Mouse (Mus musculus) adrenal gland, postnatal 25 days (tissue): ENCODE measurements around the gene Ltb4r1. TPM values are rescaled to one million over a fixed set of nuclear protein-coding genes. Genes with fewer than 3 reads are reported as not detected.

ENCODE experiments used
- DNase-seq: peaks from one replicate; pipeline ENCODE4 v3.0.0; 2021; ENCODE audit warnings: mixed read lengths
- long read RNA-seq: library from polyadenylated mRNA; stranded (forward); transcript quantifications from one replicate; pipeline ENCODE4 v2.0.0, GENCODE M21; 2021
- total RNA-seq: library from RNA; stranded (reverse); gene quantifications from 2 replicates; pipeline ENCODE4 v1.2.3, GENCODE M21; 2021

The Ltb4r1 gene
- total RNA-seq: not detected in 2 replicates
- long read RNA-seq: 0 reads

- DNase-seq: no peak
Measured at GRCm38 (mm10) chr14:55765696-55766095, at the start of gene Ltb4r1. Gene Ltb4r1 (plus strand): TSS chr14:55765962.

DNA sequence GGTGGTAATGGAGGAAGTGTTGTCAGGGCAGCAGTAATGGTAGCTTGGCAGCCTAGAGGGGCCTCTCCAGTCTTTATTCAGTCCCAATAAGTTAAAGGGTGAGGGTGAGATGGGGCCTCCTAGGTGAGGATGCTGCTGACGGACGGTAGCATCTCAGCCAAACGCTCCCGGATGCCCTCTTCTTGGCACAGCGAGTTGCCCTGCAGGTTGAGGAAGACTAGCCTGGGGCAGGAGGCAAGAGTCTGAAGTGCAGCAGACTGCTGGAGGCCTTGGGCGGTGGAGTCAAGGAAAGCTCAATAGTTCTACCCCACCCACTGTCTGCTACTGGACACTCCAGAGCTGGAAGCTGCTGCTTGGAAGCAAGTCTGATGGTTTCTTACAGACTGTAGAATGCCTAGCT is 49.5 kb upstream of the Ltb4r1 start:
- DNase-seq: no peak

GRCm38 (mm10) chr14:55716884-55717283 is 48.9 kb upstream of the Ltb4r1 start:
- DNase-seq: no peak

- no peak for DNase-seq
Measured at GRCm38 (mm10) chr14:55719737-55720136, 46.0 kb upstream of the Ltb4r1 start.

DNA sequence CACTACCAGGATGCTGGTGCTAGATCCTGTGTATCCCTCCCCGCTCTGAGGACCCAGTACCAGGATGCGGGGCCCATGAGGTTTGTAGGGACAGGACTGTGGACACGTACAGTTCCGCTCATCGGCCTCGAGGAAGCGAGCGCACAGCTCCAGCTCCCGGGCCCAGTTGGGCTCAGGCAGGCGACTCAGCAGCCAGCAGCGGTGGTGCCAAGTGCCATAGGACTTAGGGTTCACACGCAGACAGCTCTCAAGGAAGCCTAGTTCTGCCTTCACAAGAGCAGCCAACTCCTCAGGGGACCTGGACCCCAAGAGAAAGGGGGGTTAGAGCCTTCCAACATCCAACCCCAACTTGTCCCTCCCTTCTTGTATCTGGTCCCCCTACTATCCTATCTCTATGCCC is 45.1 kb upstream of the Ltb4r1 start:
- DNase-seq: no peak

GRCm38 (mm10) chr14:55721076-55721475 is 44.7 kb upstream of the Ltb4r1 start:
- no peak for DNase-seq

GRCm38 (mm10) chr14:55721700-55722437 is 43.9 kb upstream of the Ltb4r1 start, which contains the start of gene Rabggta:
Gene Rabggta (minus strand): TSS chr14:55722263.
- peak; percentile 92 for DNase-seq

GRCm38 (mm10) chr14:55722438-55722945 is 43.3 kb upstream of the Ltb4r1 start:
- DNase-seq: no peak

- DNase-seq: no peak
Measured at GRCm38 (mm10) chr14:55723433-55723832, 42.3 kb upstream of the Ltb4r1 start.

DNA sequence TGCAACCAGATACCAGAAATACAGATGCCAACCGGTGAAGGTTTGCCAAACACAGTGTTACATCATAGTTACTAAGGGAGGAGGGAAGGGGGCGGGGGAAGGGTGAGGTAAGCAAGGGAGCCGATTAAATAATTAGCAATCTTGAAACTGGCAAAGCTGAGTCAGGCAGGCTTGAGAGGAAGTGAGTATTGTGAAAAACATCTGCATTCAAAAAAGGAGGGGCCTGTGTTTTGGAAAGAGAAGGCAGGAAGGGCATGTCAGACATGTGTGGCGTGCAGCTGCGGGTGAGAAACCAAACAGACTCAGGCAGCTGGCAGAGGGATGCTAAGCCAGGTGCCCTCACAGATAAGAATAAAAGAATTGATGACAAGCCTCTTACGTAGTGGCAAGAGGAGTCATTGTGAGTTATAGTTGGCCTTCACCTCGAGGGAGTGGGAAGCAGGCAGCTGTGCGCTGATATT is 41.3 kb upstream of the Ltb4r1 start:
- DNase-seq: peak; percentile 44

DNA sequence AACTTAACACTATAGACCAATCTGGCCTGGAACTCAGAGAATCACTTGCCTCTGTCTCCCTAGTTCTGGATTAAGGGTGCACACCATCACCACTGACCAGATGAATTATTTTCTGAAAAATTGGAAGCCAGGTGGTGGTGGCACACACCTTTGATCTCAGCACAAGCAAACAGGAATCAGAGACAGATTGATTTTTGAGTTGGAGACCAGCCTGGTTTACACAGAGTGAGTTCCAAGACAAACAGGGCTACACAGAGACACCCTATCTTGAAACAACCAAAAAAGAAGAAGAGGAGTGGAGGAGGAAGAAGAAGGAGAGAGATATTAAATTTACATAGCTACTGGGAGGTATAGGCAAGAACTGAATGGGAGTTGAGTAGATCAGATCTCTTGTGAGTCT is 39.5 kb upstream of the Ltb4r1 start:
- no peak for DNase-seq

DNA sequence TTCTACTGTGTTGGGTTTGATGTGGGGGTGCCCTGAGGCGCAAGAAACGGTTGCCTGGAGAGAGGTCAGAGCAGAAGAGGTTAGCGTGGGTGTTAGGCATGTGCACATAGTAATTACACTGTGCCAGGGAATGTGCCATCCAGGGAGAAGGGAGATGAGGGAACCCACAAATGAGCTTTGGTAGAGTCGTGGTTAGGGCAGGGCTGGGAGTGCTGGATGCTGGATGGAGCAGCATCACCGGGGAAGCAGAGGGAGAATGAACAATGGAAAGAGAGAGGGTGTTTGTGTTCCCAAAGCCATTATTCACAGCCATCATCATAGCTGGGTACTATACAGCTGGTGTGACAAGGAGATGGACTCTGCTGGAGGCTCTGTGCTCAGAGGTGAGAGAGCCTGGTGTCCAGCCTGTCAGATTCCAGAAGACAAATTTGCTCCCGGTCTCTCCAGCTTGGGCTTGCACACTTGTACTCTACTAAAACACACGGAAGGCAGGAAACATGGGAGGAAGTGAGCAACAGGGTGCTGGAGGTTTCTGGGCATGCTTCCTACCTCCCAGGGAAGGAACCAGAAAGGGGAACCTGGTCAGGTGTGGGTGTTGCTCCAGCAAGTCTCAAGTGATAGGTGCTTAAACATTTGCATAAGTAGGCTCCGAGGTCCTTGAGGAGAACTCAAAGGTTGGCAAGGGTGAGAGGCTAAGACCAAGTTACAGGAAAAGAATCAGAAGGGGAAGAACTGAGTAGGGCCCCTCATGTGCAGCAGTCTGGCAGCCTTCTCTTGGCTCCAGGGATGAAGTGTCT is 37.7 kb upstream of the Ltb4r1 start:
- no peak for DNase-seq

DNA sequence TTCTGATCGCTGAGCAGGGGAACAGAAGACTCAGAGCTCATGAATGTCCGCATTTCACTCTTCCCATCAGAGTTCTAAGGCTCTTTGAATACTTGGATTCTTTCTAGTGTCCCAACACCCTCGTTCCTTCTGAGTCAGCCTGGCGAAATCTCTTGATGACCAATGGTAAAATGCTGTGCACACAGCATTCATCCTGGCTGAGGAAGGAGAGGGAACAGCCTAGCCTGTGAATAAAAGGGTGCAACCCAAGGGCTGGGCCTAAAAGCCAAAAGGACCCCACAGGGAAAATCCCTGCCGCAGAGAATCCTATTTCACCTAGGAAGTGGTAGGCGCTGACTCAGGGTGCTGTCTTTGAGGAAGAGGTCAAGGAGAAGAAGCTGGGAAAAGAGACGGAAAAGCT is 35.6 kb upstream of the Ltb4r1 start:
- no peak for DNase-seq

DNA sequence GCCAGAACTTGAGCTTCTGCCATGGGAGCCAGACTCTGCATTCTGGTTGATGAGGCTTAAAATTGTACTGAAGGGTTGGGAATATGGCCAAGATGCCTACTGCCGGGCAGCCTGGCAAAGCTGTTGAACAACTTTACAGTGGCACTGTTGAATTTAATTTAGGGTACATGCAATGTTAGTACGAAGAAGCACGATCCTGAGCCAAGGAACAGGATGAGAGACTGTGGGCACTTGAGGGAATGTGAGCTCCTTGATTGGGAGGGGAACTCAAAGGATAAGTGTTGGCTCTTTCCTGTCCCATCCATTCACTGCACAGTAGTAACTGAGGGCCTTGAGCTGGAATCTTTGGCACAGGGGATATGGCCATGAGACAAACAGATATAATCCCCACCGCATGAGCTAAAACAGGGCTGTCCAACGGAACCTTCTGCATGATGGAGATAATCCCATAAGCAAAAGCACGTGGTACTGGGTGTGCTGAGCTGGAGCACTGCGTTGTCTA is 35.2 kb upstream of the Ltb4r1 start:
- DNase-seq: no peak

DNA sequence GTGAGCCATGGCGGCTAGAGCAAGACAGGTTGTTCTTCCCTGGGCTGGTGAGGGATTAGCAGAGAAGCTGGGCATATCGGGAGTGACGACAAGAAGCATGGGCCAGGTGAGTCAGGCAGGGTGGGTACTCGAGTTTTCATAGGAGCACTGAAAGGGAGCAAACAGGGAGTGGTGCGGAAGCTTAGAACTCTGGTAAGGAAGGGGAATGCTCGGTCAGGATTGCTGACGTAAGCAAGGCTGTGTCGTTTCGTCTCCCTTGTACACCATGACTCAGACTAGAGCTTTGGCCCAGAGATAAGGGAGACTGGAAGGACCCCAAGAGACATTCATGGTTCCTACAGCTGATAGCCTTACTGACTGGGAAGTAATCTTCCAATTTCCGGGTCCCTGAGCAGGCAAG is 31.9 kb upstream of the Ltb4r1 start:
- DNase-seq: no peak

DNA sequence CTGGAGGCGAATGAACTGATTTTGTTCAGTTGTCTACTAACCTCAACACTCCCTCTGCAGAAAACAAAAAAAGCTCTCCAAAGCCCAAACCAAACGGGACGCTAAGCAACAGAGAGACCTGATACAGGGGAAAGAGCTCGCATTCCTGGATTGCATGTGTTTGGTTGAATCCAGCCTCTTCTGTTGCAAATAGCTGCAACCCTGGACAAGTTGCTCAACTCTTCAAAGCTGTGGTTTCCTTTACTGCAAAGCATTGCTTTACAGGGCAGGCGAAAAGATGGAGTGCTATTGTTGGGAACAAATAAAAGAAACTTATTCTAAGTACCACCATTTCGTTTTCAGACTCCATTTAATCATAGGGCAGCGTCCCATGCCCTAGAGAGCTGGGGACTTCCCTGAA is 30.9 kb upstream of the Ltb4r1 start:
- no peak for DNase-seq

GRCm38 (mm10) chr14:55735334-55735733 is 30.4 kb upstream of the Ltb4r1 start:
- no peak for DNase-seq

- DNase-seq: no peak
Measured at GRCm38 (mm10) chr14:55735758-55736157, 30.0 kb upstream of the Ltb4r1 start.

- no peak for DNase-seq
Measured at GRCm38 (mm10) chr14:55737086-55737687, 28.6 kb upstream of the Ltb4r1 start.

DNA sequence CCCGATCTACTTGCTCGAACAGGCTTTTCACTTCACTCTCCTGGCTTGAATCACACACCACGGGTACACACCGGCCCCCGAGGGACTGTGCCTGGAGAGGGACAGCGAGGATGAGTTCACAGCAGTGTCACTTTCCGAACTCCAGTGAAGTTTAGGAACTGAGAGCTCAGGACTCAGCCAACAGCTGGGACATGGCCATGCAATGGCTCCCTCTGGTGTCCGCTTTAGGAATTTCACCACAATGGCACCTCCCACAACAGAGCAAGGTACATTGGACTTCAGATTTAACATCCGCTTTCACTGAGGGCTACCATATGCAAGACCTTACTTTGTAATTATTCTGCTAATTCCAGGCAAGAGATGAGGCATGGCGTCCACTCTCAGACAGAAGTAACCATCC is 22.1 kb upstream of the Ltb4r1 start:
- DNase-seq: peak; percentile 83

GRCm38 (mm10) chr14:55745180-55745860 is 20.4 kb upstream of the Ltb4r1 start, which contains the start of the genes Dhrs1 and Nop9:
Gene Dhrs1 (minus strand): TSS chr14:55745690.
Gene Nop9 (plus strand): TSS chr14:55745693.
- peak; percentile 90 for DNase-seq

DNA sequence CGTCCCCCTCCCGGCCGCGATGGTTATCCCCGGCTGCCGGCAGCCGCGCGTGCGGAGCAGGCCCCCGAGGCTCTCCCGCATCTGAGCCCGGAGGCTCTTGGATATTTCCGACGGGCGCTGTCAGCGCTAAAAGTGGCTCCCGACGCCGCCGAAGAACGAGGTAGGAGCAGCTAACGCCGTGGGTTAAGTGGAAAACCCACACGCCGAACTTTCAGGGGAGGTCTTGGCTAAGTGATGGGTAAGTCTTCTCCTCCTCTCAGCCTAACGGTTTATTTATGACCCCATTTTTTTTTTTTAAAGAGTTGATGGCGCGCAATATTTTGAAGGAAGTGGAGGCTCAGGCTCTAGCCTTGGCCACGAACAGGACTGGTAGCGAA is 19.9 kb upstream of the Ltb4r1 start:
- DNase-seq: no peak
